Mouse (Mus musculus) thymus, postnatal 36 days (tissue): ENCODE measurements around the gene Ssx2ip.

ENCODE experiments used
- DNase-seq, 2 experiments: peaks; one replicate each; pipeline ENCODE4 v3.0.0; 2022; ENCODE audit warnings: mixed read lengths in 2 of 2

The Ssx2ip gene

DNA sequence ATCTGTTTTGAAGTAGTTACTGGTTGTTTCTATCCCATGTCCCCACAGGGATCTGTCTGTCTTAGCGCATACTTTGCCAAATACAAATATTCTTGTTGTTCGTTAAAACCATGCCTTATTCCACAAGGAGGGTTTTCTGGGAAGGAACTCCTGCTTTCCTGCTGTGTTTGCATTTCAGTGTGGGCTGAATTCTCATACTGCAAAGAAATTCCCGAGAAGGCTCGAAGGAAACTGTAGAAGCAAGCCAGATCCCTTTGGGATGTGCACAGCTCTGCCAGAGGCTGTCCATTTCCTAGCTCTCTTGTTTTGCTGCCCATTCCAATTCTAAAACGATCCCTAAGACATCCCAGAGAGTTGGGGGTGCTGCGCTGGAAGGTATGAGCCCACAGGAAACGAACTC is 36.0 kb downstream of the Ssx2ip start:
- no peak for DNase-seq

DNA sequence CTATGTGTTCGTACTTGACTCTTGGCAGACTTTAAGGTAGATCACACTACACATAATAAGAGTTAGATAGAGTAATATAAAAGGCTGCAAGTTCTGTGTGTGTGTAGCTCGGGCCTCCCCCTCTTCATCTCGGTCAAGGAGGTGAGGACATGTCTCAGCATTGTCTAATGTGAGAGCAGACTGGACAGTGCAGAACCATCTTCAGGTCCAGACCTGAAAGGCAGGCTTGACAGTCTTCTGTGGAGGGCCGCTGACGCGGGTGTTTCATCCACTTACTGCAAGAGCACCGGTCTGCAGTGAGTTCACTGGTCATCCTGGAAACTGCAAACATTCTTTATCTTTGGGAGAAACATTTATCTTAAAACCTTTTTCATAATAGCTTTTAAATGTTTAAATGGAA is 38.0 kb downstream of the Ssx2ip start:
- no peak for DNase-seq

DNA sequence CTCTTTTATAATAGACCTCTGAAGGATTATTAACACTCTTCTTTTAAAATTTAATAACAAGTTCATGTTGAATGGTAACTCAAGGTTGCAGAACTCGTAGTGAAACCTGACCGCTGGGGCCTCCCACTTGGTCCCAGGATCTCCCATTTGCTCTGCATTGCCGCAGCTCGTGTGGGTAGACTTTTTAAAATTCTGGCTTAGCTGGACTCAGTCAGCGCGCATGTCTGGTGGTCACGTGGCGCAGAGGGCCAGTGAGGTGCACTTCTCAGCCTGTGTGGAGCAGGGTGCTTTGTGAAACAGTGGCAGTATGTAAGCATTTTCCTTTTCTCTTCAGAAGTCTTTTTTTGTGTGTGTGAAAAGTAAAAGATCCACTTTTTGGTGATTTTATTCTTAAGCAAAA is 38.5 kb downstream of the Ssx2ip start:
- no peak for DNase-seq

DNA sequence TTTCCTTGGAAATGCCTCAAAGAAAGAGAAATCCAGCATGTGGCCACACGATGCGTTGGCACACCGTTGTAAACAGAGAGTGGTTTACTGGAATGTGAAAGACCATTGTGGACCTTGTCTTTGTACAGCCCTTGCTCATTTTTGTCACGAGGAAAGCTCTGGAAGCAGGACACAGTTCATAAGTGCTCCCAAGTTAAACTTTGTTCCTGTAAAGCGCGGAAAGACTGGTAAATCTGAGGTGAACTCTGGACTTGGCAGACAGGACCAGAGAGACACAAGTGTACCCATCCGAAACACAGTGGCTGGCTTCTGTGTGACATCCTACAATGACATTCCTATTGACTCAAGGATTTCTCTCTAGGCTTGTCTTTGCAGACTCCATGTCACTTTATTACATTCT is 38.9 kb downstream of the Ssx2ip start:
- DNase-seq = no peak

DNA sequence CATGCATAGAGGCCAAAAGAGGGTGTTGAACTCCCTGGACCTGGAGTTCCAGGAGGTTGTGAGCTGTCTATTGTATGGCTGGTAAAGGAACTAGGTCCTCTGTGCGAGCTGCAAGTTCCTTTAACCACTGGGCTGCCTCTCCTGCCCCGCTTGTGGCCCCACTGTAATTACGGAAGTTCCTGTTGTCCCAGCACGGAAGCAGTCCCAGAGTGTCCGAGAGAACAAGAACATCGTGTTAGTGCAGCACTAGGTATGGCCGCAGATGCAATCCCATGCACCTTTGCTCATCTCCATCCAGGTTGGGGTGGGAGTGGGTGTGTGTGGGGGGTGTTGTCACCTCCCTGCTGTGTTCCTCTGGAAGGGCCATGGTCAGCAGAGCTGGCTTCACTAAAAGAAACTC is 40.4 kb downstream of the Ssx2ip start:
- DNase-seq = no peak

- no peak for DNase-seq
These were observed 42.7 kb downstream of the Ssx2ip start for GRCm38 (mm10) chr3:146447156-146447555.

- no peak for DNase-seq
These were observed 43.2 kb downstream of the Ssx2ip start for GRCm38 (mm10) chr3:146447598-146447997.

GRCm38 (mm10) chr3:146448372-146448771 is 43.9 kb downstream of the Ssx2ip start:
- no peak for DNase-seq

GRCm38 (mm10) chr3:146448969-146449368 is 44.5 kb downstream of the Ssx2ip start:
- no peak for DNase-seq

- DNase-seq = no peak
These were observed 45.4 kb downstream of the Ssx2ip start, which contains the start of gene Ctbs for GRCm38 (mm10) chr3:146449745-146450250. TSS of gene Ctbs (plus strand) at chr3:146449795.

GRCm38 (mm10) chr3:146450371-146450841 is 46.0 kb downstream of the Ssx2ip start:
- DNase-seq = peak; percentile 92 to 93

DNA sequence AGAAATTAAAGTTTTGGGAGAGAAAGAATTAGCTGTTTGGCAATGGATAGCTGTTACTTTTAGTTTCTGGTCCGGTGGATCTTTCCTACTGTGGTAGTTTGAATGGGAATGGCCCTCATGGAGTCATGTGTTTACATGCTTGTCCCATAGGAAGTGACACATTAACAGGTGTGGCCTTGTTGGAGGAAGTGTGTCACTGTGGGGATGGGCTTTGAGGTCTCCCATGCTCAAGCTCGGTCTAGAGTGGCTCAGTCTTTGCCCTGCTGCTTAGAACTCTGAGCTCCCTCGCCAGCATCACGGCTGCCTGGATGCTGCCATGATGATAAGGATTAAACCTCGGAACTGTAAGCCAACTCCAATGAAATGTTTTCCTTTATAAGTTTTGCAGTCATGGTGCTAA is 46.9 kb downstream of the Ssx2ip start:
- DNase-seq = no peak

DNA sequence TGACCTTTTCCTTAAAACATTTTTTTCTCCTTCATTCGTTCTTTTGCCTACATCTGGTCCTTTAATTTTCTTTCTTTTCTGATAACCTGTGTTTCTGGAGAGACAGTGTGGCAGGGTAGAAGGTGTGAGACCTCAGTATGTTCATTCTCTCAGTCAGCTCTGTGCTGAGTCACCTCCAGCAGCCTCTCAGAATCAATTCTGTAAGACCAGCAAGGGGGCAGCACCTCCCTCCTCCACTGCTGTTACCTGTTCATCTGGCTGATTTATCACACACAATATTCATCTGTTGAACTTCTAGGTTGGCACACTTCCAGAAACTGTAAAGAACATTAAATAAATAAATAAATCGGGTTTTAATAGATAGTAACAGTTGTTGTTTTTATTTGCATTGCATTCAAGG is 58.5 kb downstream of the Ssx2ip start:
- DNase-seq = no peak

GRCm38 (mm10) chr3:146469226-146469625 is 64.8 kb downstream of the Ssx2ip start:
- no peak for DNase-seq

GRCm38 (mm10) chr3:146472657-146473056 is 68.2 kb downstream of the Ssx2ip start:
- no peak for DNase-seq

GRCm38 (mm10) chr3:146473741-146474140 is 69.3 kb downstream of the Ssx2ip start:
- DNase-seq = no peak

GRCm38 (mm10) chr3:146474428-146474827 is 70.0 kb downstream of the Ssx2ip start:
- no peak for DNase-seq

- no peak for DNase-seq
These were observed 77.6 kb downstream of the Ssx2ip start for GRCm38 (mm10) chr3:146482044-146482443.

GRCm38 (mm10) chr3:146486464-146486863 is 82.0 kb downstream of the Ssx2ip start:
- DNase-seq = peak in 1 of 2 experiments; percentile 4
